Mouse (Mus musculus): ENCODE measurements at regions not wholly inside any gene's neighbourhood (a gene's known extent, or its start where the extent isn't known, plus 50 kb on each side); places are given as distances from the start of the nearest gene placed in this dataset.
A peak's percentile ranks its signal among the peaks of the same experiment; 100 is the strongest.

GRCm38 (mm10) chr2:9792381-9792780 is 88.7 kb upstream of the 4930412O13Rik start:
- DNase-seq (ENCODE audit: low read depth, low spot score), result no peak

- no peak for DNase-seq (ENCODE audit: low read depth, low spot score)
Observed at GRCm38 (mm10) chr2:9795401-9795800, 85.7 kb upstream of the 4930412O13Rik start.

GRCm38 (mm10) chr2:9801484-9801883 is 79.6 kb upstream of the 4930412O13Rik start:
- no peak for DNase-seq (ENCODE audit: low read depth, low spot score)

GRCm38 (mm10) chr2:9804306-9804705 is 76.7 kb upstream of the 4930412O13Rik start:
- peak; percentile 43 for DNase-seq (ENCODE audit: low read depth, low spot score)

GRCm38 (mm10) chr2:9805590-9805989 is 75.5 kb upstream of the 4930412O13Rik start:
- no peak for DNase-seq (ENCODE audit: low read depth, low spot score)

All from brain, adult 2 months (tissue).